In the genomic region with DNA sequence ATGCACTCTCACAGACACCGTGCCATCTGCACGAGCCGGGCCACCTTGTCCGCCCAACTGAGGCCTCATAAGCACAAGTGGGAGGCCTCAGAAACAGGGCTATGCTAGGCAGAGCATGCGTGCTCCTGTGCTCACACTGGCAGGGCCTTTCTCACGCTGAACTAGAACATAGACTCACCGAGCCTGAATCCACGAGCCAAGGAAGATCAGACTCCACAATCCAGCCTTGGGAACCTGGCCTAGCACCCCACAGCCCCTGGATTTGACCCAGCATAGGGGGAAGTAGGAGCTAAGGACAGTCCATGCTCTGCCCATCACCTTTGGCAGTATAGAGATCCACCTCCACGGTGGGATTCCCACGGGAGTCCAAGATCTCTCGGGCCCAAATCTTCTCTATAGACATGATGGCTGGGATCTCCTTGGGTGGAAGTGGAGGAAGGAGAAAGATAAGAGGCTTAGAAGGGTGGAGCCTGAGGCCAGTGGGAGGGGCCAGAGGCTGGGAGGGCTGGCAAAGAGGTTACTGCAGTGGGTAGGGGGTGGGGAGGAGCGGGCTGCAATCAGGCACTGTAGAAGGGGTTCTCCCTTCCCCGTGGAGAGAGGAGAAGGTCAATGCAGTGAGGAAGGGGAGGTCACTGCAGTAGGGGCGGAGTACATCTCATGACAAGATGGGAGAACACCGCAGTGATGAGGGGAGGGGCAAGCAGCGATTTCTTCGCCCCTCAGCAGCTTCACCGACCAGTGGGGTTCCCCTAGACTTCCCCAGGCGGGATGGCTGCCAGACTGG, we compare ENCODE assay signal across 8 mouse cellular contexts. TPM values are rescaled to one million over a fixed set of nuclear protein-coding genes. Genes with fewer than 3 reads are reported as not detected.
DNase-seq lines count a peak whose midpoint lies in the region; ATAC-seq and TF ChIP-seq lines count a peak whose summit lies in the region.
"Had no signal": no experiment of that assay in that cellular context is flagged by ENCODE, and none has a peak within 500 bp of the region (broad histone marks: within the 10 kb centered on the region; RNA-seq: fewer than 3 reads in every experiment).

No protein-coding gene starts in this region.

- peak overlapping the region; percentile 95 for H3K4me2 ChIP-seq in lung, embryonic 16.5 days (ENCODE audit: low read depth, low read length)
- peak overlapping the region; percentile 92 for H3K4me2 ChIP-seq in embryonic facial prominence, embryonic 13.5 days
- peak overlapping the region; percentile 82 for H3K4me2 ChIP-seq in intestine, embryonic 16.5 days (ENCODE audit: low read depth, low read length)
- H3K4me2 ChIP-seq in midbrain, postnatal 0 days (ENCODE audit: low read depth, low read length, poor library complexity, severe bottlenecking), result peak overlapping the region; percentile 75

- H3K4me3 ChIP-seq in lung, embryonic 16.5 days (ENCODE audit: low read length), result peak overlapping the region; percentile 56
- H3K4me3 ChIP-seq in embryonic facial prominence, embryonic 13.5 days, result peak overlapping the region; percentile 61
- H3K4me3 ChIP-seq in intestine, embryonic 16.5 days (ENCODE audit: low read length), result peak overlapping the region; percentile 57
- H3K4me3 ChIP-seq in midbrain, postnatal 0 days (ENCODE audit: low read depth, low read length), result peak overlapping the region; percentile 53

- no peak for DNase-seq in lung, postnatal 4 days
- DNase-seq in brain, adult 2 months (ENCODE audit: low read depth, low spot score), result peak; percentile 90
- DNase-seq in midbrain, postnatal 0 days (ENCODE audit: low spot score), result peak; percentile 54
- no peak for DNase-seq in spleen, postnatal 14 days (ENCODE audit: low spot score in 2 of 2)

- 0 out of 2 replicates have a peak overlapping the region, but pooled peaks have one; percentile 15 for H3K9ac ChIP-seq in lung, embryonic 16.5 days (ENCODE audit: low read length)
- H3K9ac ChIP-seq in embryonic facial prominence, embryonic 13.5 days, result peak overlapping the region; percentile 77
- peak overlapping the region; percentile 69; the same call in 1 of the 2 replicates for H3K9ac ChIP-seq in intestine, embryonic 16.5 days (ENCODE audit: low read depth, low read length)
- H3K9ac ChIP-seq in midbrain, postnatal 0 days (replicated peaks; ENCODE audit: low read length, poor library complexity, severe bottlenecking), result peak overlapping the region; percentile 76

- H3K27ac ChIP-seq in lung, embryonic 16.5 days (ENCODE audit: low read length), result no peak overlapping the region
- no peak overlapping the region for H3K27ac ChIP-seq in embryonic facial prominence, embryonic 13.5 days
- H3K27ac ChIP-seq in intestine, embryonic 16.5 days (ENCODE audit: low read length), result no peak overlapping the region
- peak overlapping the region; percentile 60 for H3K27ac ChIP-seq in midbrain, postnatal 0 days (ENCODE audit: low read depth, low read length)

- peaks cover 3% of the 10 kb centered on the region for H3K27me3 ChIP-seq in lung, embryonic 16.5 days (ENCODE audit: control insufficient read depth, insufficient read depth, low read depth, low read length)
- H3K27me3 ChIP-seq in embryonic facial prominence, embryonic 13.5 days, result peaks cover 16% of the 10 kb centered on the region
- H3K27me3 ChIP-seq in intestine, embryonic 16.5 days (replicated peaks; ENCODE audit: control insufficient read depth, insufficient read depth, low read length), result peaks cover 5% of the 10 kb centered on the region
- H3K27me3 ChIP-seq in midbrain, postnatal 0 days (ENCODE audit: insufficient read depth, low read length), result no peaks in the 10 kb centered on the region

- no peaks in the 10 kb centered on the region for H3K9me3 ChIP-seq in lung, embryonic 16.5 days (ENCODE audit: control insufficient read depth, low read length)
- H3K9me3 ChIP-seq in embryonic facial prominence, embryonic 13.5 days, result no peaks in the 10 kb centered on the region
- H3K9me3 ChIP-seq in intestine, embryonic 16.5 days (ENCODE audit: control insufficient read depth, low read length), result no peaks in the 10 kb centered on the region
- H3K9me3 ChIP-seq in midbrain, postnatal 0 days (ENCODE audit: low read length), result no peaks in the 10 kb centered on the region

- no peak for ATAC-seq in lung, embryonic 16.5 days (ENCODE audit: low read depth)
- ATAC-seq in embryonic facial prominence, embryonic 13.5 days (ENCODE audit: insufficient number of reproducible peaks, insufficient read depth, low FRiP score, low TSS enrichment, low read depth), result no peak
- ATAC-seq in intestine, embryonic 16.5 days, result peak; percentile 26; the same call in 1 of the 2 replicates
- peak; percentile 24 for ATAC-seq in midbrain, postnatal 0 days (ENCODE audit: low FRiP score)

- peaks cover 12% of the 10 kb centered on the region; the same call in 1 of the 2 replicates for H3K4me1 ChIP-seq in lung, embryonic 16.5 days (replicated peaks; ENCODE audit: control insufficient read depth, insufficient read depth, low read length)
- peaks cover 30% of the 10 kb centered on the region for H3K4me1 ChIP-seq in embryonic facial prominence, embryonic 13.5 days
- peaks cover 17% of the 10 kb centered on the region for H3K4me1 ChIP-seq in intestine, embryonic 16.5 days (ENCODE audit: control insufficient read depth, insufficient read depth, low read length)
- H3K4me1 ChIP-seq in midbrain, postnatal 0 days (ENCODE audit: insufficient read depth, low read length), result peaks cover 15% of the 10 kb centered on the region; the same call in 1 of the 2 replicates

- 23% methylated on average over 19 of the region's 19 CpGs for WGBS in lung, embryonic 16.5 days
- 22% methylated on average over 19 of the region's 19 CpGs for WGBS in embryonic facial prominence, embryonic 13.5 days
- 41% methylated on average over 19 of the region's 19 CpGs for whole genome bisulfite sequencing in intestine, embryonic 16.5 days
- 24% methylated on average over 19 of the region's 19 CpGs for WGBS in midbrain, postnatal 0 days

- no peak for TF ChIP-seq CTCF in midbrain, postnatal 0 days (IDR thresholded peaks at IDR 0.05)

- no peaks in the 10 kb centered on the region for H3K36me3 ChIP-seq in lung, embryonic 16.5 days (ENCODE audit: control insufficient read depth, insufficient read depth, low read length)
- 0 out of 2 replicates have a peak, but pooled peaks cover 4% of the 10 kb centered on the region for H3K36me3 ChIP-seq in embryonic facial prominence, embryonic 13.5 days
- H3K36me3 ChIP-seq in intestine, embryonic 16.5 days (ENCODE audit: control insufficient read depth, insufficient read depth, low read length), result no peaks in the 10 kb centered on the region
- H3K36me3 ChIP-seq in midbrain, postnatal 0 days (ENCODE audit: insufficient read depth, low read length), result 0 out of 2 replicates have a peak, but pooled peaks cover 2% of the 10 kb centered on the region

RNA-seq across cellular contexts. Expression of gene Eno2, which starts 1.4 kb away (rescaled TPM):
- 3.5 and 4.7 TPM in 2 replicates for polyA plus RNA-seq in lung, embryonic 16.5 days (2015; fragmentation: Nextera tagmentation; extraction: Ambion mirVana)
- polyA plus RNA-seq in embryonic facial prominence, embryonic 13.5 days (2015; fragmentation: Nextera tagmentation; extraction: Ambion mirVana), result 10.7 and 10.9 TPM in 2 replicates
- polyA plus RNA-seq in intestine, embryonic 16.5 days (2015; fragmentation: Nextera tagmentation; extraction: Ambion mirVana), result 7.1 and 7.9 TPM in 2 replicates
- 221 and 267 TPM in 2 replicates for total RNA-seq in midbrain, postnatal 0 days (2014; rRNA removed)
- 175 and 189 TPM in 2 replicates for polyA plus RNA-seq in midbrain, postnatal 0 days (2015; fragmentation: Nextera tagmentation; extraction: Ambion mirVana)

RNA-seq across cellular contexts. Expression of gene Lrrc23, which starts 11.4 kb away (rescaled TPM):
- 34.0 and 44.7 TPM in 2 replicates for polyA plus RNA-seq in lung, embryonic 16.5 days (2015; fragmentation: Nextera tagmentation; extraction: Ambion mirVana)
- 0.97 and 1.3 TPM in 2 replicates for polyA plus RNA-seq in embryonic facial prominence, embryonic 13.5 days (2015; fragmentation: Nextera tagmentation; extraction: Ambion mirVana)
- 0.18 and 0.26 TPM in 2 replicates for polyA plus RNA-seq in intestine, embryonic 16.5 days (2015; fragmentation: Nextera tagmentation; extraction: Ambion mirVana)
- total RNA-seq in midbrain, postnatal 0 days (2014; rRNA removed), result 12.7 and 12.8 TPM in 2 replicates
- 6.1 and 9.0 TPM in 2 replicates for polyA plus RNA-seq in midbrain, postnatal 0 days (2015; fragmentation: Nextera tagmentation; extraction: Ambion mirVana)

RNA-seq across cellular contexts. Expression of gene Atn1, which starts 11.8 kb away (rescaled TPM):
- polyA plus RNA-seq in lung, embryonic 16.5 days (2015; fragmentation: Nextera tagmentation; extraction: Ambion mirVana), result 14.0 and 14.7 TPM in 2 replicates
- polyA plus RNA-seq in embryonic facial prominence, embryonic 13.5 days (2015; fragmentation: Nextera tagmentation; extraction: Ambion mirVana), result 22.1 and 22.2 TPM in 2 replicates
- 8.3 and 8.8 TPM in 2 replicates for polyA plus RNA-seq in intestine, embryonic 16.5 days (2015; fragmentation: Nextera tagmentation; extraction: Ambion mirVana)
- total RNA-seq in midbrain, postnatal 0 days (2014; rRNA removed), result 30.7 and 38.0 TPM in 2 replicates
- polyA plus RNA-seq in midbrain, postnatal 0 days (2015; fragmentation: Nextera tagmentation; extraction: Ambion mirVana), result 25.5 and 30.4 TPM in 2 replicates

RNA-seq across cellular contexts. Expression of gene Gm45234, which starts 12.3 kb away (rescaled TPM):
- polyA plus RNA-seq in lung, embryonic 16.5 days (2015; fragmentation: Nextera tagmentation; extraction: Ambion mirVana), result not detected in 2 replicates
- 0.33 TPM in 1 of 2 replicates, not detected in the other for polyA plus RNA-seq in embryonic facial prominence, embryonic 13.5 days (2015; fragmentation: Nextera tagmentation; extraction: Ambion mirVana)
- polyA plus RNA-seq in intestine, embryonic 16.5 days (2015; fragmentation: Nextera tagmentation; extraction: Ambion mirVana), result not detected in 2 replicates
- not detected in 2 replicates for total RNA-seq in midbrain, postnatal 0 days (2014; rRNA removed)
- polyA plus RNA-seq in midbrain, postnatal 0 days (2015; fragmentation: Nextera tagmentation; extraction: Ambion mirVana), result not detected in 2 replicates
- polyA plus RNA-seq: frontal cortex, adult 2 months had no signal

RNA-seq across cellular contexts. Expression of gene Grcc10, which starts 26.9 kb away (rescaled TPM):
- 430 and 446 TPM in 2 replicates for polyA plus RNA-seq in lung, embryonic 16.5 days (2015; fragmentation: Nextera tagmentation; extraction: Ambion mirVana)
- polyA plus RNA-seq in embryonic facial prominence, embryonic 13.5 days (2015; fragmentation: Nextera tagmentation; extraction: Ambion mirVana), result 487 and 605 TPM in 2 replicates
- polyA plus RNA-seq in intestine, embryonic 16.5 days (2015; fragmentation: Nextera tagmentation; extraction: Ambion mirVana), result 309 and 334 TPM in 2 replicates
- 244 and 246 TPM in 2 replicates for total RNA-seq in midbrain, postnatal 0 days (2014; rRNA removed)
- 710 and 723 TPM in 2 replicates for polyA plus RNA-seq in midbrain, postnatal 0 days (2015; fragmentation: Nextera tagmentation; extraction: Ambion mirVana)

Comparison
In these comparisons a context has a peak if more than half of its experiments do, and no peak if none do; other contexts are left out.
1. ATAC-seq: peak in intestine, embryonic 16.5 days (single experiment) and midbrain, postnatal 0 days (single experiment); none in lung, embryonic 16.5 days (single experiment) and embryonic facial prominence, embryonic 13.5 days (single experiment).
2. H3K9ac ChIP-seq: peak in every context shown above with its lines; median percentile 77 in embryonic facial prominence, embryonic 13.5 days; 76 in midbrain, postnatal 0 days; 69 in intestine, embryonic 16.5 days; 15 in lung, embryonic 16.5 days.
3. DNase-seq: peak in brain, adult 2 months (single experiment) and midbrain, postnatal 0 days (single experiment); none in lung, postnatal 4 days (0 of 2) and spleen, postnatal 14 days (0 of 2).
4. RNA of gene Eno2, which starts 1.4 kb away (polyA plus RNA-seq): 175 to 189 TPM in midbrain, postnatal 0 days; 10.7 to 10.9 TPM in embryonic facial prominence, embryonic 13.5 days, 7.1 to 7.9 TPM in intestine, embryonic 16.5 days and 3.5 to 4.7 TPM in lung, embryonic 16.5 days; every median in the first group is over 10 times any median in the second.
5. Peak in every context shown above with its lines, with median percentiles within 50 percentile points of each other: H3K4me2 ChIP-seq and H3K4me3 ChIP-seq.